Mouse (Mus musculus) granulocyte monocyte progenitor cell, adult 5-6 weeks (primary cell): Measurements from ENCODE around the gene Ccdc36. TPM values are rescaled to one million over a fixed set of nuclear protein-coding genes. Genes with fewer than 3 reads are reported as not detected.
A peak's percentile ranks its signal among the peaks of the same experiment; 100 is the strongest.

Experiments
- ATAC-seq: replicated peaks from 2 replicates; pipeline ENCODE4 v1.8.0; 2016; ENCODE audit warnings: mild to moderate bottlenecking, moderate TSS enrichment, inconsistent platforms; ENCODE audit not compliant: poor library complexity, severe bottlenecking
- total RNA-seq, 2 experiments: library from RNA; stranded (forward) in 1 of 2; stranded (reverse) in 1 of 2; fragments of 200-712, 200-1000 nt in 1 of 2; fragments of >200 nt in 1 of 2; fragmentation: Nextera tagmentation in 1 of 2; gene quantifications; 2 replicates each; pipeline ENCODE4 v1.2.3; 2014 to 2017

Ccdc36 gene
- total RNA-seq, 2 experiments from 2014 or later: 0.72 TPM; not detected in 1

GRCm38 (mm10) chr9:108450292-108451169, 22.2 kb upstream of the Ccdc36 start:
- no peak for ATAC-seq

GRCm38 (mm10) chr9:108449860-108450259, 21.6 kb upstream of the Ccdc36 start:
- no peak for ATAC-seq

GRCm38 (mm10) chr9:108445125-108445524, 16.8 kb upstream of the Ccdc36 start:
- ATAC-seq: peak; percentile 90

GRCm38 (mm10) chr9:108441236-108441919, 13.1 kb upstream of the Ccdc36 start:
- ATAC-seq: no peak

- no peak for ATAC-seq
These were observed 12.2 kb upstream of the Ccdc36 start for GRCm38 (mm10) chr9:108440485-108440884.

- no peak for ATAC-seq
These were observed 10.9 kb upstream of the Ccdc36 start for GRCm38 (mm10) chr9:108439176-108439575.

GRCm38 (mm10) chr9:108436182-108436581, 7.9 kb upstream of the Ccdc36 start, which contains the start of gene BC048562:
BC048562 (plus strand) TSS chr9:108436482.
- no peak for ATAC-seq

GRCm38 (mm10) chr9:108431431-108432067, 3.3 kb upstream of the Ccdc36 start:
- ATAC-seq: peak; percentile 70

GRCm38 (mm10) chr9:108412221-108412620, 16.1 kb downstream of the Ccdc36 start:
- ATAC-seq: 0 out of 2 replicates have a peak, but pooled peaks have one; percentile 35

- ATAC-seq: no peak
These were observed 16.8 kb downstream of the Ccdc36 start for GRCm38 (mm10) chr9:108411381-108411942.

GRCm38 (mm10) chr9:108409535-108409934, 18.7 kb downstream of the Ccdc36 start:
- ATAC-seq: no peak

GRCm38 (mm10) chr9:108404451-108404850, 23.8 kb downstream of the Ccdc36 start:
- ATAC-seq: peak; percentile 74

- no peak for ATAC-seq
These were observed 25.2 kb downstream of the Ccdc36 start for GRCm38 (mm10) chr9:108403081-108403480.

GRCm38 (mm10) chr9:108401186-108401960, 26.9 kb downstream of the Ccdc36 start:
- no peak for ATAC-seq

GRCm38 (mm10) chr9:108398324-108398723, 30.0 kb downstream of the Ccdc36 start:
- no peak for ATAC-seq

GRCm38 (mm10) chr9:108395427-108395826, 32.9 kb downstream of the Ccdc36 start:
- ATAC-seq: no peak

- ATAC-seq: no peak
These were observed 34.1 kb downstream of the Ccdc36 start for GRCm38 (mm10) chr9:108394191-108394590.

- no peak for ATAC-seq
These were observed 35.6 kb downstream of the Ccdc36 start, which contains the start of gene 1700102P08Rik for GRCm38 (mm10) chr9:108392676-108393075. 1700102P08Rik (plus strand) TSS chr9:108392805.

- no peak for ATAC-seq
These were observed 39.1 kb downstream of the Ccdc36 start for GRCm38 (mm10) chr9:108389220-108389619.

- ATAC-seq: no peak
These were observed 39.7 kb downstream of the Ccdc36 start for GRCm38 (mm10) chr9:108388601-108389000.
